Mouse (Mus musculus) lung, embryonic 16.5 days (tissue): ENCODE data around the gene Rsrc2. TPM values are rescaled to one million over a fixed set of nuclear protein-coding genes. Genes with fewer than 3 reads are reported as not detected.
"Not testable (repeated sequence)": the region's sequence is repeated elsewhere in the genome, so short reads cannot be mapped to it uniquely, and the experiment has no call there.

Source experiments
- ATAC-seq: fragments of 200-750 bp; cut with Nextera tagmentation; 2 replicates; pipeline ENCODE4 v1.8.0; 2017; ENCODE audit warnings: low read depth, mild to moderate bottlenecking, moderate library complexity
- H3K27ac ChIP-seq: fragments of 300-500 bp; sonication (generic); 2 replicates; pipeline ENCODE4 v1.5.1; 2014; ENCODE audit warnings: mild to moderate bottlenecking, control low read depth, low read length
- H3K27me3 ChIP-seq: fragments of 300-500 bp; sonication (generic); 2 replicates; pipeline ENCODE4 v1.6.1; 2014; ENCODE audit warnings: low read depth, low read length, mixed read lengths; ENCODE audit not compliant: control insufficient read depth, insufficient read depth
- H3K36me3 ChIP-seq: fragments of 300-500 bp; sonication (generic); 2 replicates; pipeline ENCODE4 v1.6.1; 2014; ENCODE audit warnings: low read length; ENCODE audit not compliant: control insufficient read depth, insufficient read depth
- H3K4me1 ChIP-seq: fragments of 300-500 bp; sonication (generic); replicated peaks from 2 replicates; pipeline ENCODE4 v1.6.1; 2014; ENCODE audit warnings: low read length, mixed read lengths; ENCODE audit not compliant: control insufficient read depth, insufficient read depth
- H3K4me2 ChIP-seq: fragments of 300-500 bp; sonication (generic); 2 replicates; pipeline ENCODE4 v1.6.1; 2014; ENCODE audit warnings: low read depth, low read length, control low read depth
- H3K4me3 ChIP-seq: fragments of 300-500 bp; sonication (generic); 2 replicates; pipeline ENCODE4 v1.5.1; 2014; ENCODE audit warnings: mild to moderate bottlenecking, low read length, control low read depth
- H3K9ac ChIP-seq: fragments of 300-500 bp; sonication (generic); 2 replicates; pipeline ENCODE4 v1.6.1; 2014; ENCODE audit warnings: low read length, control low read depth
- H3K9me3 ChIP-seq: fragments of 300-500 bp; sonication (generic); 2 replicates; pipeline ENCODE4 v1.6.1; 2016; ENCODE audit warnings: low read length; ENCODE audit not compliant: control insufficient read depth
- WGBS: fragments of 180-500 bp; shearing (Covaris S2); extraction: QIAGEN DNeasy Blood & Tissue Kit; methylation state at CpG from one replicate; pipeline ENCODE4 v1.1.7; 2014; 5-methylcytosine and 5-hydroxymethylcytosine counted together
- polyA plus RNA-seq: library from polyadenylated mRNA; unstranded; fragments of >200 nt; fragmentation: Nextera tagmentation; extraction: Ambion mirVana; gene quantifications from 2 replicates; pipeline ENCODE4 v1.2.1, GENCODE M21; 2015

Rsrc2 gene
- 110 and 116 TPM in 2 replicates for polyA plus RNA-seq

DNA sequence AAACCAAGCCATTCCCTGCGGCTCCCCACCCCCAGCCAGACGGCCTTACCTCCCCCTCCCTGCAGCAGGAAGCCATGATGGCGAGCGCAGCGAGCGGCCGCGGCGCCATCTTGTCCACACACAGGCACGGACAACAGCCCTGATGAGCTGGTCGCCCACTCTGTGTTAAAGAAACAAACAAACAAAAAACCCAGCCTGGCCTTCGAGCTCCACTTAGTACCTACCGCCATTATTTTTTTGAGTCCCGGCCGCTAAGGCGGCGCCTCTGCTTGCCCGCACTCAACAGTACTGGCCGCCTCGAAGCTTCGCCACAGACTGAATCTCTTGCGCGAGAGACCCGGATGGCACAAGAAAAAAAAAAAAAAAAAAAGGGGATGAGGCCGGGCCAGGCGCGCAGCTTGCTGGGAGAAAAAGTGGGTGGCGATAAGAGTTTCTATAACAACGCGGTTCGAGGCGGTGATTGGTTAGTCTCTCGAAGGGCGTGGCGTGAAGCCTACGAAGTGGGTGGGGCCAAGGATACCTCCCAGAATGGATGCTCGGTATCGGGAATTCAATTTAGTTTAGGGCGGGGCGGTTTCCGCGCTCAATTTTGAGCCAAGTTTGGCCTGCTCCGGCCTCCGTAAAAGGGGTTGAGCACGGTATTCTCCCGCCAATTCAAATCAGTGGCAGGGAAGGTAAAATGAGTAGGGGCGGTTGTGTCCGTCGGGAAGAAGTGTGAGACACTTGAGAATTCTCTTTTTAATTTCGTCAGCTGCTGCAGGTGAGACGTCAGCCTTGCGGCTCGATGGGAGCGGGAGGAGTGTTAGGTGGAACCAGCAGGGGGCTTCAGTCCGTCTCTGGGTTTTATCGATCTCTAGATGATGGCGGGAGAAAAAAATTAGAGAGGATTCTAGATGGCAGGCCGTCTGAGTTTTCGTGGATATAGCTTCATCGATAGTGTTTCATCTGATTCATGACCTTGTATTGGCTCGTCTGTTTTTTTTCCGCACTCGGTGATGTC is at the start of gene Rsrc2, which contains the start of gene Kntc1:
Gene Rsrc2 (minus strand): TSS at position 350 of the 1,000 bp plus-strand sequence.
Gene Kntc1 (plus strand): TSS at position 652 of the 1,000 bp plus-strand sequence.
- WGBS: under 1% methylated on average over 63 of the region's 63 CpGs
- H3K4me3 ChIP-seq: peak within 1 kb of the TSS; percentile 86
- H3K4me2 ChIP-seq: peak within 1 kb of the TSS; percentile 84
- H3K9me3 ChIP-seq: no peaks in the 10 kb centered on the region
- H3K9ac ChIP-seq: peak within 1 kb of the TSS; percentile 88
- peak; percentile 99 for ATAC-seq
- peaks cover 8% of the 10 kb centered on the region for H3K36me3 ChIP-seq
- H3K27ac ChIP-seq: peak within 1 kb of the TSS; percentile 99
- peaks cover 18% of the 10 kb centered on the region for H3K4me1 ChIP-seq
- no peaks in the 10 kb centered on the region for H3K27me3 ChIP-seq

DNA sequence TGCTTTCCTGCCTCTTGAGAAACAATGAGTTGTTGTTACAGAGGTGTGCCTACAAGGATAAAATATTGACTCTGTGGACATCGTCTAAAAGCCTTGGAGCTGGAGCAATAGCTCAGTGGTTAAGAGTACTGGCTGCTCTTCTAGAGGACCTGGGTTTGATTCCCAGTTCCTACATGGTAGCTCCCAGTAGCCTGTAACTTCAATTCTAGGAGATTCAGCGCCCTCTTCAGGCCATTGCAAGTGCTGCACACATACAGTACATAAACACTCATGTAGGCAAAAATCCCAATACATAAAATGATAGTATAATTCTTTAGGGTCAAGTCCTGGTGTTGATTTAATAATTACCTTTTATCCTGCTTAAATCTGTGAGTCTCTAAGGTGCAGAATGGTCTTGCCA is 43.9 kb upstream of the Rsrc2 start:
- WGBS: 78% methylated on average over 2 of the region's 2 CpGs
- ATAC-seq: no peak
- Histone ChIP-seq H3K9me3 (no peaks in the 10 kb centered on the region), H3K36me3 (peaks cover 28% of the 10 kb centered on the region), H3K4me1 (no peaks in the 10 kb centered on the region), H3K9ac (no peak overlapping the region), H3K27me3 (no peaks in the 10 kb centered on the region), H3K4me2 (no peak overlapping the region), H3K27ac (no peak overlapping the region), H3K4me3 (no peak overlapping the region)

- Histone ChIP-seq H3K4me3 (no peak overlapping the region), H3K9me3 (no peaks in the 10 kb centered on the region), H3K4me2 (no peak overlapping the region), H3K27me3 (no peaks in the 10 kb centered on the region), H3K9ac (no peak overlapping the region), H3K36me3 (peaks cover 40% of the 10 kb centered on the region), H3K27ac (no peak overlapping the region), H3K4me1 (no peaks in the 10 kb centered on the region)
- ATAC-seq: no peak
- WGBS: 90% methylated on average over 7 of the region's 7 CpGs
These were observed 39.8 kb upstream of the Rsrc2 start for GRCm38 (mm10) chr5:123788976-123789375.

DNA sequence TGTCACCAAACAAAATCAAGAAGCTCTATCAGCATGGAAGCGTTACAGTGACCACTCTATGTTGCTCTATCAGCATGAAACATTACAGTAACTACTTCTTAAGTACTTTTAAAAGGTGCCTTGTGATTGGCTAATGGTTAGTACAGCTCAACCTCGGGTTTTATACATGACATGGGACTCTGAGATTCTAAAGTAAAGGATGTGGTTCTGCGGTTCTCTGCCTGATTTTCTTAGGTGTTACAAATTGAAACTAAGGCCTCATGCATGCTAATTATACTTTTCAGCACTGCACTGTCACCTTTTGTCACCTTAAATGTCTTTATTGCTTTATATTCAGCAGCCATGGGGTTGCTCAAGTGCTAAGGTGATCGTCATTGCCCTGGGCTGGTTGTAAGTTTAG is 32.6 kb upstream of the Rsrc2 start:
- 92% methylated on average over 4 of the region's 4 CpGs for WGBS

DNA sequence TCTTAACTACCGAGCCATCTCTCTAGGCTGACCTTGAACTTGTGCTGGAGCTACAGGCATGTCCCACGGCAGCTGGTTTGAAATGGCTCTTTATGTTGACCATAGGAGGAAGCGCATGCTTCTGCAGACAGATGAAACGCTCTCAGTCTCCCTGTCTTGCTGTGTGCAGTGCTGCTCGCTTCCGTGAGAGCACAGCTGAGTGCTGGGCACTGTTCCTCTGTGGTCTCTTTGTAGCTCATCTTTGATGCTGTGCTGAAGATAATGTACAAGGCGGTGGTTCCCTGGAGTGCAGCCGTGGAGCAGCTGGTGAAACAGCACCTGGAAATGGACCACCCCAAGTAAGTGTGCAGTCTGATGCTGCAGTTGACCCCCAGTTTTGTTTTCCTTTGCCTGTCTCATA is 31.5 kb upstream of the Rsrc2 start:
- 91% methylated on average over 8 of the region's 8 CpGs for WGBS
- Histone ChIP-seq H3K9me3 (no peaks in the 10 kb centered on the region), H3K27me3 (no peaks in the 10 kb centered on the region), H3K9ac (no peak overlapping the region), H3K4me3 (no peak overlapping the region), H3K27ac (no peak overlapping the region), H3K36me3 (peaks cover 37% of the 10 kb centered on the region), H3K4me1 (no peaks in the 10 kb centered on the region), H3K4me2 (no peak overlapping the region)
- no peak for ATAC-seq

More for the DNA sequence above, 32.6 kb upstream of the Rsrc2 start:
- H3K36me3 ChIP-seq: peaks cover 34% of the 10 kb centered on the region
- ATAC-seq: no peak
- no peak overlapping the region for H3K4me3 ChIP-seq
- no peaks in the 10 kb centered on the region for H3K9me3 ChIP-seq
- H3K27me3 ChIP-seq: no peaks in the 10 kb centered on the region
- no peaks in the 10 kb centered on the region for H3K4me1 ChIP-seq
- H3K27ac ChIP-seq: no peak overlapping the region
- no peak overlapping the region for H3K4me2 ChIP-seq
- no peak overlapping the region for H3K9ac ChIP-seq

- H3K9ac ChIP-seq: no peak overlapping the region
- H3K9me3 ChIP-seq: no peaks in the 10 kb centered on the region
- no peak overlapping the region for H3K4me2 ChIP-seq
- no peaks in the 10 kb centered on the region for H3K27me3 ChIP-seq
- 92% methylated on average over 9 of the region's 9 CpGs for WGBS
- no peak for ATAC-seq
- H3K27ac ChIP-seq: no peak overlapping the region
- no peaks in the 10 kb centered on the region for H3K4me1 ChIP-seq
- H3K4me3 ChIP-seq: no peak overlapping the region
- peaks cover 37% of the 10 kb centered on the region for H3K36me3 ChIP-seq
These were observed 24.2 kb upstream of the Rsrc2 start for GRCm38 (mm10) chr5:123773441-123773840.

- 91% methylated on average over 11 of the region's 11 CpGs for WGBS
- peaks cover 37% of the 10 kb centered on the region for H3K36me3 ChIP-seq
- H3K27ac ChIP-seq, H3K9ac ChIP-seq, H3K4me1 ChIP-seq, H3K27me3 ChIP-seq, H3K9me3 ChIP-seq, ATAC-seq, H3K4me3 ChIP-seq, H3K4me2 ChIP-seq: not testable (repeated sequence)
These were observed 17.2 kb upstream of the Rsrc2 start for GRCm38 (mm10) chr5:123766455-123766854.

- Histone ChIP-seq H3K4me1 (no peaks in the 10 kb centered on the region), H3K27ac (no peak overlapping the region), H3K27me3 (no peaks in the 10 kb centered on the region), H3K9ac (no peak overlapping the region), H3K4me2 (no peak overlapping the region), H3K4me3 (no peak overlapping the region), H3K9me3 (no peaks in the 10 kb centered on the region), H3K36me3 (peaks cover 38% of the 10 kb centered on the region)
- no peak for ATAC-seq
- 91% methylated on average over 11 of the region's 11 CpGs for WGBS
These were observed 16.3 kb upstream of the Rsrc2 start for GRCm38 (mm10) chr5:123765506-123765905.

DNA sequence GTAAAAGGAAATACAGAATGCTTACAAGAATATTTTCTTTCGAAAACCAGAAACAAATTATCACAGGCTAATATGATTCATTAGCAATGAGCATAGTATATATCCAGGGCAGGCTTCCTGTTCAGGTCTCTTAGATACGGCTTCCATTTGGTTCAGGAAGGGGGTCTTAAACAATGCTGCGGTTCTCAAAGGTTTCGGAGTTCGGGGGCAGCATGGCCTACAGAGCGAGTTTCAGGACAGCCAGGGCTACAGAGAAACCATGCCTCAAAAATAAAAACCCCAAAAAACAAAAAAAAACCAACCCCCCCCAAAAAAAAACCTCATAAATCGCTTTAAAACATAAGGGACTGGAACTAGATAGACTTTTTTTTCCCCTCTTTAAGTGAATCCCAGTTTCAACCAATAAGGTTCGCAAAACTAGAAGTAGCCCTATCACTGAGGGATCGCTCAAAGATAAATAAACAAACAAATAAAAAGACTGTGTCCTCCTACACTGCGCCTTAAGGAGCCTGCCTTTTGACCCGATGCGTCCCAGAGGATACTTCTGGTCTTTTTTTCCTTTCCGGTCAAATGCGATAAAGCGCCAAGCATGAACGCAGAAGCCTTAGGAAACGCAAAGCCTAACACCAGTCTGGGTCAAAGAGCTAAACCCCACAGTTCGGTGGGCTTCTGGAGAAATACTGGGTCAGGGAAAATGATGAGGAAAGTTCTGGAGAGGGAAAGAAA is 712 bp downstream of the Rsrc2 start:
- H3K4me1 ChIP-seq: peaks cover 18% of the 10 kb centered on the region
- peak overlapping the region; percentile 84 for H3K4me2 ChIP-seq
- peak; percentile 2; the same call in 1 of the 2 replicates for ATAC-seq
- peaks cover 13% of the 10 kb centered on the region for H3K36me3 ChIP-seq
- no peaks in the 10 kb centered on the region for H3K27me3 ChIP-seq
- under 1% methylated on average over 18 of the region's 18 CpGs for whole genome bisulfite sequencing
- H3K9ac ChIP-seq: peak overlapping the region; percentile 88
- H3K4me3 ChIP-seq: peak overlapping the region; percentile 86
- no peaks in the 10 kb centered on the region for H3K9me3 ChIP-seq
- peak overlapping the region; percentile 99 for H3K27ac ChIP-seq
